Mouse (Mus musculus) heart, postnatal 0 days (tissue): Measurements from ENCODE around the gene Capza1.

ENCODE experiments used
- CTCF ChIP-seq: IDR thresholded peaks from 2 replicates; pipeline ENCODE4 v1.5.1; 2016; ENCODE audit warnings: antibody characterized with exemption, control low read depth, low read depth
- EP300 ChIP-seq: IDR thresholded peaks from 2 replicates; pipeline ENCODE4 v1.6.1; 2016; ENCODE audit warnings: antibody characterized with exemption, low read depth

GRCm38 (mm10) chr3:104789312-104789605 is 75.0 kb downstream of the Capza1 start:
- TF ChIP-seq CTCF, result no peak
- no peak for TF ChIP-seq EP300
